Mouse (Mus musculus): ENCODE data around the gene Ugt1a2.

- TF ChIP-seq POLR2A (IDR thresholded peaks at IDR 0.05; ENCODE audit: extremely low read depth, insufficient read depth, low read length): no peak
- TF ChIP-seq CTCF (IDR thresholded peaks at IDR 0.05; ENCODE audit: low read depth, low read length): no peak
Measured at GRCm38 (mm10) chr1:88217144-88217543, 16.7 kb downstream of the Ugt1a2 start.

Measured in liver, adult 2 months (tissue).